Mouse (Mus musculus) 3134 (cell line): ENCODE measurements around the gene Npc1l1.

ENCODE experiments used
- DNase-seq: peaks from one replicate; pipeline ENCODE4 v3.0.0-alpha.2; 2011; ENCODE audit warnings: low spot score; ENCODE audit not compliant: insufficient read length; ENCODE audit errors: extremely low read depth

Gene Npc1l1

GRCm38 (mm10) chr11:6208158-6208557 lies 21.8 kb downstream of the Npc1l1 start:
- no peak for DNase-seq

DNA sequence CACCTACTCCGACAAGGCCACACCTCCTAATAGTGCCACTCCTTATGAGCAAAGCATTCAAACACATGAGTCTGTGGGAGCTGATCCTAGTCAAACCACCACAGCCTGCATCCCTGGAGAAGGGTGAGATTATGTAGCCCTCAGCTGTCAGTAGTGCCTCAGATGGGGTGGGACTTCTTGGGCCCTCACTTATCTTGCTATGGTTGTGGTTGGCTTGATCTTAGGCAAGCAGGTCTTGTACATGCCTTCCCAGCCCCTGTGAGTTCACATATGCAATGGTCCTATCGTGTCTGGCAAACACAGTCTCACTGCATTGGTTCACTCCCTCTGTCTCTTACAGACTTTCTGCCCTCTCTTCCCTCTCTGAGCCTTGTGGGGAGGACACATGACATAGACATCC lies 22.9 kb downstream of the Npc1l1 start:
- DNase-seq: no peak

GRCm38 (mm10) chr11:6200570-6200969 lies 29.4 kb downstream of the Npc1l1 start:
- no peak for DNase-seq

DNA sequence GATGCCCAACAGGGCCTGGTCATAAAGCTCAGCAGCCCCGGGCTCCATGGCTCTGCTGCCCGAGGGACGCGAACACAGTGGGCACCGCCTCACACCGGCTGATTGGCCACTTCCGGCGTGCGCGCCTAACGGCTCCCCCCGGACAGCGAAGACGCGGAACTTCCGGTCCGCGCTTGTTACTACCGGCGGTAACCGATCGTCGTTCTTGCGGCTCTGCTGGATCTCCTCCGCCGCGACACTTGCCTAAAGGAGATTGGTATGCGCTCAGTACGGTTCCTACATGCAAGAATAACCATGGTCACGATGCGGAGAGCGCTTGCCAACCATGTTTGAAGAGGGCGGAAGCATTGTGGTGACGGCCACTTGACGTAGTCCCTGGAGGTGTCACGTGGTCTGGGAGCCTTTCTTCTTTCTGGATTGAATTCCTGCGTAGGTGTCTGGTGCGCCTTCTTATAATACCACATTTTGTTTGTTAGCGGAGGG lies 29.8 kb downstream of the Npc1l1 start, which contains the start of gene Nudcd3:
Gene Nudcd3 (minus strand): TSS at position 329 of the 483 bp plus-strand sequence.
- peak; percentile 92 for DNase-seq

- no peak for DNase-seq
These were observed 30.4 kb downstream of the Npc1l1 start, which contains the start of gene A730071L15Rik for GRCm38 (mm10) chr11:6199410-6200086. Gene A730071L15Rik, plus strand, starts transcription at chr11:6200029.

DNA sequence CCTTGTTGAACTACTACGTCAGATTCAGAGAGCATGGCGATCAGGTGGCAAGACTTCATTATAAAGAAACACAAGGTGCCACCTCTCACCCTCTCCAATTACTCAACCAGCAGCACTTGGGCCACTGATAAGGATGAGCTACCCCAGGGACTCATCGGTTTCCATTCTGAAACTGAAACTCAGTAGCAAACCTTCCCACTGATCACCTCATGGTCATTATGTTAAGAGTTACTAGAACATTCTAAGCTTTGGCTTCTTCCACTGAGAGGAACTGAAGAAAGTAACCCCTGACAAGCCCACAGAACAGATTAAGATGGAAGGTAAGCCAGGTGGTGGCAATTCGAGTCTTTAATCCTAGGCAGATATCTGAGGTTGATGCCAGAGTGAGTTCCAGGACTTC lies 31.5 kb downstream of the Npc1l1 start:
- DNase-seq: no peak

DNA sequence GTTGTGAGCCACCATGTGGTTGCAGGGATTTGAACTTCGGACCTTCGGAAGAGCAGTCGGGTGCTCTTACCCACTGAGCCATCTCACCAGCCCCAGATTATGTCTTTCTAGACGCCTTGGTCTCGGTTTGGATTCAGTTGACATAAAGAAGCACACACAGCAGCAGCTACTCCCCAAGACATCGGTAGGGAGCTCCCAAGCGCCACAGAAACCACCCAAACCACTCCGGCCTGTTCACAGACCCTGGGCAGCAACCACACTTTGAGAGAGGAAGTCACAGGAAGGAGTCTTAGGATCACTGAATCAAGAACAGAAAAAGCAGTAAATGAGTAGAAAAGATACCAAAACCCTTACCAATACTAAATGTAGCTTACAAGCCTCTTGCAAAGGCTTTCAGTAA lies 33.2 kb downstream of the Npc1l1 start:
- DNase-seq: no peak

- peak; percentile 76 for DNase-seq
These were observed 42.1 kb downstream of the Npc1l1 start for GRCm38 (mm10) chr11:6187878-6188277.

DNA sequence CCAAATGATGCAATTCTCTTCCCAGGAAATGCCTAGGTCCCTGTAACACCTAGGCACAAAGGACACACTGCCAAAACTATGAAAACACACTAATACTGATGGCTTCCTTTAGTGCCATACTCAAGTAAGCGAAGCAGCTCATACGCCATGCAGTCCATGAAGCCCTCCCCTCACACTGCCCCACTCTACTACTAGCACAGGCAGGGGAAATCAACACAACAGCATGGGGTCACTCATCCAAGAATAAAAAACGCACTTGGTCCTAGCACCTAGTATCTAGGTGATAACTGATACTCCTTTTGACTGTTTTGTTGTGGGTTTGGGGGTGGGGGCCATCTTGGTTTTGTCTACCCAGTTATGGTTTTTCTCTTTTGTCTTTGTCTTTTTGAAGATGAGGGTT lies 42.5 kb downstream of the Npc1l1 start:
- DNase-seq: no peak

GRCm38 (mm10) chr11:6184202-6184935 lies 45.6 kb downstream of the Npc1l1 start:
- DNase-seq: no peak

DNA sequence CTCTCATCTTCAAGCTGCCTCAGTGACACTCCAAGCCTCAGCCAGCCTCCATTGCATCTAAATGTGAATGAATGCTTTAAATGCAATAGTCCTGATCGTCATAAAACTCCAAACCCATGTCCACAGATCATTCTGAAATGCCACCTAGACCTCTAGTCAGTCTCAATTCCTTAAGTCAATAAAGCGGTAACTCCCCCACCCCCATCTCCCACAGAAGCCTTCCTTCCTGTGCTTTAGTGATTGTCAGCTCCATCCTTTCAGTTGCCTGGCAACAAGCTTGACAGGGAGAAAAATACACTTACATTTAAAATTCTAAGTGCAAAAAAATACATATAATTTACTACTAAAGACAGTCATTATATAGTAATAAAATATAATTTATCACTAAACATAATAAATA lies 46.7 kb downstream of the Npc1l1 start:
- no peak for DNase-seq

DNA sequence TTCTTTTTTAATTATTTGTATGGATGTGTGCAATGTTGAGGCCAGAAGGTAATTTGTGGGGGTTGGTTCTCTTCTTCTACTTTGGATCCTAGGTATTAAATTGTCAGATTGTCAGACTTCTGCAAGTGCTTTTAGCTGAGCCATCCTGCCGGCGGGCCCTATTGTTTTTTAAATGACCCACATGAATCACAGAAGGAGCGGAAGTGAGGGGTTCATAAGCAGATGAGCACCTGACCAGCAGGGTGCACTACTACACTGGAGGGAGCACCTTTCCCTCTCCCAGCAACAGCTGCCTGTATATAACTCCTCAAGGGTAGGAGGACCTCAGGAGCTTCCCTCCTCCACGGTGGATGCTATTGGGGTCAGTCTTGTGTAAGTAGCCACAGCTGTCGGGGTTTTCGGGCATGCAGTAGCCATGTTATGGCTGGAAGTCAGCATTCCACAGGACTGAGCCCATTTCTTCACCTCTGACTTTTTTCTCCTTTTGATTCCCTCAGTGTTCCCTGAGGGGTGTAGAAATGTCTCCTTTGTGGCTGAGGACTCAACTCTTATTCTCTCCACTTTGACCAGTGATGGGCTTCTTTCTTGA lies 49.0 kb downstream of the Npc1l1 start:
- no peak for DNase-seq

DNA sequence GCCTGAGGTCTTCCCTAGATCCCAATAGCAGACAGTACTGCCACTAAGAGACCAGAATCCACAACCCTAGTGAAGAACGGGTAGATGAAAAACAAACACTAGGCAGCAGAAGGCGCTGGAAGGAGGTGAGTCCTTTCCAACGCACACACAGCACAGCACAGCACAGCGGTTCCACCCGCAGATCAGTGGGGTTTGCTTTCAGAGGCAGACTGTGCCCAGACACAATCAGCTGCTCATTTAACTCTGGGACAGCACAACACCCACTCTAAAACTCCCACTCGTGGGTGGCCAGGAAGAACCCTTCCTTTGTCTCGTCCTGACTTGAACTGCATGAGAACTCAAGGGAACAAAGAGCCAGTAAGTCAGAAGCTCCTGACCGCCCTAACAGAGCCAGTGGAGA lies 50.7 kb downstream of the Npc1l1 start:
- DNase-seq: no peak

- DNase-seq: no peak
These were observed 51.2 kb downstream of the Npc1l1 start for GRCm38 (mm10) chr11:6178673-6179166.

DNA sequence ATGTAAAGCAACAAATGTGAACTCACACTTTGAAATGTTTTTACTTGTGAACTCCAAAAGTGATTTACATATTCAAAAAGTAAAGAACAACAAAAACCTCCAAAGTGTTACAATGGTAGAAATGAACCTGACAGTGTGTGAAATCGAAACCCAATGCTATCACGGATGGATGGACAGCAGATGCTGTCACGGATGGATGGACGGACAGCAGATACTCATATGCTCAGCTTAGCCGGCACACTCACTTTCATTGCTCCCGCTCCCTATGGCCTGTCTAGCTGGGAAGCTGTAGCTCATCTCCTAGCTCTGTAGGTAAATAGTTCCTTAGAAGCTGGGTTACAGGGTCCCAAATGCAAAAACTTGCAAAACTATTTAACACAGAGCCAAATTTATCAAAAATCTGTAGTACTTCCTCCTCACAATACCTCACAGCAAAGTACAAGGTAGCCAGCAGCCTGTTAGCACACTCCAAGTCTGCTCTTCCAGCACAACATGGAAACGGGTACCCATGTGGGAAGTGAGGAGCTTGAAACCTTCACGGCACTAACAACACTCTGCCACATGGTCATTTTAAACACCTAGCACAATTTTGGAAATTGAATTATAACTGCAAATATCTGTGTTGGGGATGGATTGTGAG lies 52.0 kb downstream of the Npc1l1 start:
- no peak for DNase-seq

DNA sequence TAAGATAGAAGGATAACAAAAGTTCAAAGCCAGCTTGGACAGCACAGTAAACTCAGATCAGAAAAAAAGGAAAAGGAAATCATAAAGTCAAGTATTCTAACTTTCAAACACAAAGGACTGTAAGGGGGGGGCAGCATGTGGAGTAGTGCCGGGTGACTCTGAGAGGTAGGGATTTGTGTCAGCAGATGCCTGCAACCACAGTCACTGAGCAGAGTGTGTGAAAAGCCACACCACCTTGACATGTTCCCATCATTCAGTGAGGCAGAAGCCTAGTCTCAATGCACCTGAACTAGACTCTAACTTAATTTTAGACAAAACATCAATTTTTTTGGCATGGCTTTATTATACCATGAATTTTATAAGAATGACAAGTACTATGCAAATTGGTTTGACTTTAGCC lies 54.4 kb downstream of the Npc1l1 start:
- no peak for DNase-seq

GRCm38 (mm10) chr11:6174719-6175118 lies 55.2 kb downstream of the Npc1l1 start:
- peak; percentile 27 for DNase-seq

DNA sequence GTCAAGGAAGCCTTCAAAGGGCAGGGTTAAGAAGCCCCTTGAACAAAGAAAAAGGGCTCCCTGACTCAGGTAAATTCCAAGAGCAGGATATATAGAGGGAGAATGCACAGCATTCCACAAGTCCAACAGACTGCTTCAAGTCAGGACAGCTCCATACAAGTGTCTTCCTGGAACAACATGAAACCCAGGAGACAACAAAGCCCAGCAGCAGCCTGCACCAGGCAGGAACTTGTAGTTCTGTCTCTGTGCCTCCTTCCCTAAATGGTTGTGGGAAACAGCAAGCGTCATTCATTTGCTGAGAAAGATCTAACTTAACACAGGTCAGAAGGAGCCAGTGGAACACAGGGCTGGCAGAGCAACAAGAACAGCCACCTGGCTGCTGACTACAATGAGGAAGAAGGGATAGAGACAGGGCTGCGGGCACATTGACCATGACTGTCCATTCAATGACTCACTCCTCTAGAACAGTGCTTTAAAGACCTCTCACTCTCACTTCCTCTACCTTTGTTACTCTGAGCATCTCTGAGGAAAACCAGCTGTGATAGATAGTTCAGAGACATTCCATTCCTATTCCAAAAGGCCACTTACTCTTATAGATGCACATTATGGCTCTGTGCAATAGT lies 60.8 kb downstream of the Npc1l1 start:
- no peak for DNase-seq

DNA sequence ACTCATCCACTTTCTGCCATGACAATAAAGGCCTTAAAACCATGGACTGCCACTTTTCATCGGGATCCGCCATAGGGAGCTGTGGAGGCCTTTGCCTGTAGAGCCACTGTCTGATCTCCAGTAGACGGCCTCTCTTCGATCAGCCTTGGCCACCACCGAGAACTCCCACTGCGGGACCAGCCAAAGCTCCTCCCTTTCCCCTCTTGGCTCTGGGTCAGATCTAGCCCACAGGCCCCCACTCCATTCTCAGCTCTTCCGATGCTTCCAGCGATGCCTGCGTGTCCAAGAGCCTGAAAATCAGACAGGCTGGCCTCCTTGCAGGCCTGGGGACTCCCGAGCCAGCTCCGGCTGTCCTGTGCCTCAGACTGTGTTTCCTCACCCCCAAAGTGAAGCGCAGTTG lies 63.6 kb downstream of the Npc1l1 start:
- no peak for DNase-seq

DNA sequence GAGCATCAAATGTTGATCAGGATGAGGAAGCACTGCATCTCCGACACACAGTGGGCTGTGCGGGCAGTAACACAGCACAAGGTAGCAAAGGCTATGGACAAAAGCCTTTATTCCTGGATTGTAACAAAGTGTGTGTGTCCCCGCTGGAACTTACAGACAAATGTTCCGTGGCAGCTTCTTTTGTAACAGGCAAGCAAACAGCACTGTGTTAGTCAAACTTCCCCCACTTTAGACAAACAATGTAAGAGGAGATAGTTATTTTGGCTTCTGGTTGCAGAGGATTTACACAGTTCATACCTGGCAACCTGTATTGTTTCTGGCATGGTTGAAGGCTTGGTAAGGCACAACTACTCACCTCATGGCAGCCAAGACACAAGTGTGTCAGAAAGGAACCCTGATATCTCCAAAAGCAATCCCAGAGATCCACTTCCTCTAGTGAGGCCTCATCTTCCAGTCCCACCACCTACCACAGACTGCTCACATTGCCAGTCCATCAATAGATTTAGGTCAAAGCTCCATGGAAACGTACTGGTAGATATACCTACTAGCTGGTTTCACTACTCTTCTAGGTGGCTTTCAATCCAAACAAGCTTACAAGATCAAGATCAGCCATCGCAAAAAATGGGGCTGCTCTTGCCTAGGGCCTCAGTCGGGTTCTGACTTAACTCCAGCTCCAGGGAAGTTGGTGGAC lies 64.4 kb downstream of the Npc1l1 start:
- no peak for DNase-seq
